Mouse (Mus musculus): Measurements from ENCODE around the gene Kctd21.

GRCm38 (mm10) chr7:97398943-97399342 is 66.8 kb downstream of the Kctd21 start:
- no peak for TF ChIP-seq CTCF (IDR thresholded peaks at IDR 0.05 in 2 of 3, conservative IDR thresholded peaks at IDR 0.05 in 1 of 3; ENCODE audit: control insufficient read depth in 1 of 3, insufficient read depth in 1 of 3, low read depth in 2 of 3, low read length in 3 of 3, poor library complexity in 1 of 3, severe bottlenecking in 1 of 3)
- TF ChIP-seq POLR2A (IDR thresholded peaks at IDR 0.05; ENCODE audit: control insufficient read depth in 1 of 2, insufficient read depth in 1 of 2, low read depth in 1 of 2, low read length in 2 of 2, poor library complexity in 1 of 2) = no peak
- no peak for TF ChIP-seq RCOR1 (IDR thresholded peaks at IDR 0.05; ENCODE audit: low read depth, low read length)
- TF ChIP-seq ZKSCAN1 (IDR thresholded peaks at IDR 0.05; ENCODE audit: low read depth, low read length) = no peak
- no peak for TF ChIP-seq GABPA (IDR thresholded peaks at IDR 0.05; ENCODE audit: low read depth, low read length)
- TF ChIP-seq CHD2 (IDR thresholded peaks at IDR 0.05; ENCODE audit: low read length) = no peak
- no peak for TF ChIP-seq ELF1 (IDR thresholded peaks at IDR 0.05; ENCODE audit: low read depth, low read length)
- no peak for TF ChIP-seq ZNF384 (IDR thresholded peaks at IDR 0.05; ENCODE audit: low read depth, low read length)
- TF ChIP-seq GATA1 (IDR thresholded peaks at IDR 0.05; ENCODE audit: low read depth, low read length) = no peak
